Mouse (Mus musculus) spleen, adult 18-20 months (tissue): ENCODE results near the gene Usp12.
A peak's percentile ranks its signal among the peaks of the same experiment; 100 is the strongest.

ENCODE experiments used
- DNase-seq, 2 experiments: peaks; one replicate each; pipeline ENCODE4 v3.0.0; 2022; ENCODE audit warnings: mixed read lengths in 2 of 2

Gene Usp12

DNA sequence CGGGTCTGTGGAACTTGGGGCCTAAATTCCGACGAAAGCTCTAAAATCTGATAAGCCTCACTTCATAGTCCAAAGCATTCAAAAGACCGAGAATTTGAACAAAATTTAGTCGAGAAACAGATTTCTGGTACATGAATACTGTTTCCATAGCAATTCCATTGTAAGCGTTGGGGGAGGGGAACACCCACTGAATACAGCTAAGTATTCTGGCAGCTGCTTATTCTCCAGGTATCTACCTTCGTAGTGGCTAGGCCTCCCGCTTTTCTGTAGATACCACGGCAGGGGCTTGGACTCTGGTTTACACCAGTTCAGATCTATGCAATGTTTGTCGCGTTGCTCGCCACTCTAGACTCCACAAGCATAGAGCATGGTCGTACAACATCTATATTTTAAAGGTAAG lies 922 bp upstream of the Usp12 start:
- DNase-seq, result no peak

DNA sequence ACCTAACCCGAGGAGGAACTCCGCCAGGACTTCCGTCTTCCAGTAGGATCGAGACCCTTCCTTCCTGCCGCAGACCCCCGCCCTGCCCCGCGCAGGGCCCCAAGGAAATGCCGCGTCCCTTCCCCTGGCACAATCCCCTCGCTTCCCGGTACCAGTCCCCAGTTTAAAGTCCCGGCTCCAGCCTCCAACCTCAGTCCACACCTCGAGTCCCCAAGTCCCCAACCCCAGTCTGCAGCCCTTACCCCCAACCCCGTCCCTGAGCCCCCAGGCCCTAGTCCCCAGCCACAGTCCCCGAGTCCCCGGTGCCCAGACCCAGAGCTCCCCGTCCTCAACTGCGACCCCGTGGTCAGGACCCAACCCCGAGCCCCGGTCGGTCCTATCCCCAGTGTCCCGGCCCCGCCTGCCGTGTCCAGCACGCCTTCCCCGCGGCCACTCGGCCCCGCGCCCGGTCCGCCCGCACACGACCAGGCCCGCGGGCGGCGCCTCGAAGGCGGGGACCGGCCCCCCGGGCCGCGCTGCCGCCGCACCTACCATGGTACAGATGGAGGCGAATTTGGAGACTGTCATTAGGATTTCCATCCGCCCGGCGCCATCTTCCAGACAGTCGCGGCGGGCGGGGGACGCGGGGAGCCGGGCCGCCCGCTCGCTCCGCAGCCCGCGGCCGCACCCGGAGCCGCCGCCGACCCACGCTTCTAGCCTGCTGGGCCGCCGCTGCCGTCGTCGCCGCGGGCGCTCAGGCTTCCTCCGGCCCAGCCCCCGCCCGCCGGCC lies 538 bp downstream of the Usp12 start:
- DNase-seq, result no peak

DNA sequence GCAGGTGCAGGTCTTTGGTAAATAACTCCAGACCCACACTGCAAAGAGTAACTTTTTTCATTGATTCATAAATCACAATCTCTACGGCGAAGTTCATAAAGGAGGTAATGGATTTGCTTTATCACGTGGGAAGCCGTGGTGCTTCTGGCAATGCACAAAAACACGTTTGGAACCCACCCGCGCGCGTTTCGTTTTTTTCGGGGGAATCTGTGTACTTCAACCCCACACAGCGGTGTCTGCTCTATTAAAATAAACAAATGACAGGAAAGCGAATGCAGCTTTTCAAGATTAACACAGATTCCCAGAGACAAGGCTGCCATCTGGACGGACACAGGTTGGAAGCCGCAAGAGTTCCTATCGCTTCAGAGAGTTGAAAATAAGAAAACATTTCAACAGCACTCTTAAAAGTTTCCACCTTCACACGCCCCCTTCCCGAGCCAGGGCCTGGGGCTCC lies 1.1 kb downstream of the Usp12 start:
- no peak for DNase-seq

DNA sequence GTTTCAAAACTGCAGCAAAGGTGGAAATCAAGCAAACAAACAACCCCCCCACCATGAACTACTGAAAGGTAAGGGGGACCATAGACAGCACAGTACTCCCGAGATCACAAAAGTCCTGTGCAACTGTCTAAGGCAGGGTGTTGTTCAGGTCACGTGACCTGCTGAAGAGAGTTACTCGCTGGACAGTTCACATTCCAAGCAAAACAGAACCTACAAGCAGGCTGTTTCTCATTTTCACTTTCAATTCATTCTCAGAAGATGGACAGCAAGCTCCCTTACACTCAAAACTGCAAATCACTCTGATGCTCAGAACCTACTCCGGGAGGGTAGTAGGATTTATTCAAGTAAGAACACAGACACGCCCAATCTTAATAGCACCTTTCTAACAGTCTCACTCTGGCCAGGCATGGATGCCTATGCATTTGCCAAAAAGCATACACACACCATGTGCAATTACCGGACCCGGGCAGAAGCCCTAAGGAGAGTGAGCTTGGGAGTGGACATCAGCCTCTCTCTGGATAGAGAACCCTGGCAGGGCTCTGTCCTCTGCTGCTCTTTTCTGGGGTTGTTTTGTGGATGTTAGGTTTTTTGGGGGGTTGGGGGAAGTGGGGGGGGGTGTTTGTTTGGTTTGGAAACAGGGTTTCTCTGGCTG lies 2.5 kb downstream of the Usp12 start:
- no peak for DNase-seq

DNA sequence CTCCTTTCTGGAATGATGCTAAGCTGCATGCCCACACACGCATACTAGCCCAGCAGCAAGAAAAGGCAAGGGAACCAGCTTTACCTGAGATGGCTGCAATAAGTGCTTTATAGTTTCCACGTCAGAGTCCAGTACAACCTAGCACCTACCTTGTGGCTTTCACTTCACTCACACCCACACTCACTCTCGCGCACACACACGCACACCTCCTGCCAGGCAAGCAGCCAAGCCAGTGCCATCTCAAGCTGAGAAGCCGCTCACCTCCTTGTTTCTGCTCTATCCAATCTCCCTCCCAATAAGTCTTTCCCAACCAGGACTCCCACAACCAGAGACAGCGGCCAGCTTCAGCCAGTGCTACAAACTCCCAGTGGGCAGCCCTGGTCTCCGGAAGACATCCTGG lies 3.9 kb downstream of the Usp12 start:
- DNase-seq, result no peak

DNA sequence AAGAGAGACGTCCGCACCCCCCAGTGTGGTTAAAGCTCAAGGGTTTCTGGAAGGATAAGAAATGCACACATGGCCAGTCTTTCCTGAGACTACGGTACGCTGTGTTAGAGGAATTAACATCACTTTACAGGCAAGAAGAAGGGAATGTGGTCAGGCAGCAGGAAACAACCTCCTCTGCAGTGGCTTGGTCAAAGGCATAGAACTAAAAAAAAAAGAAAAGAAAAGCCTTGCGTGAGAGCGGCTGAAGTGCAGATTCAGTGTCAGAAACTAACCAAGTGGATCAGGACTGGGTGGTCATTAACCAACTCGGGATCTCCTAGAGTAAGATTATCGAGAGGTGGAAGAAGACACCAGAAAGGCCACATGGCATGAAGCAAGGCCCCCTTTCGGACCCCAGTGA lies 5.4 kb downstream of the Usp12 start:
- no peak for DNase-seq

DNA sequence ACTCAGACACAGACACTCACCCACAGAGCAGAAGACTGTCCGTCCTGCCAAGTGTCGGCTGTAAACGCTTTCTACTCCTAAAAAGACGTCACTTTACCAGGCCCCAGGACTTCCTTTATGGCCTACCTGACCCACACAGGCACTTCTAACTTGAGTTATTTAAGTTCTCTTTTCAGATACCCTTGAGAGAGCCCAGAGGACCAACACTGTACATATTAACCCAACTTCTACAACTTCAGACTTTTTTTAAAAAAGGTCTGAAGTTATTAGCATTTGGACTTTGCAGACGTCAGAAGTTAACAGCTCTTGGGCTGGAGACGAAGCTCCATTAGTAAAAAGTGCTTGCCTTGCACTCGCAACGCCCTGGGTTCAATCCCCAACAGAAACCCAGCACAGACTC lies 8.7 kb downstream of the Usp12 start:
- no peak for DNase-seq

DNA sequence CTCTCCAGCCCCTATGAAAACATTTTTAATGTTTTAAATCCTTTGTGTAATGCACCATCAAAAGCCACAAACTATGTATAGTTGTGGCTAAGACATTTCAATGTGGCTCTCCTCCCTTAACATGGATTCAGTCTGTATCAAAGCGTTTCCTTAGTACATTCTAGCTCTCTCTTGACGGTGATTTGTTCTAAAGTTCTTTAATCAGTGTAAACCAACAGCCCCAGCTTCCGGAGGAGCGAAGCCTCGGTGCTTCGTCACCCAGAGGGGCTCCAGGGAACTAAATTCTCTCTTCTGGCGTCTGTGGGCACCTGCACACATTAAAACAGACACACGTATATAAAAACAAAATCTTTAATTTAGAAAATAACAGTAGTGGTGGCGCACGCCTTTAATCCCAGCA lies 10.9 kb downstream of the Usp12 start:
- DNase-seq, result no peak

DNA sequence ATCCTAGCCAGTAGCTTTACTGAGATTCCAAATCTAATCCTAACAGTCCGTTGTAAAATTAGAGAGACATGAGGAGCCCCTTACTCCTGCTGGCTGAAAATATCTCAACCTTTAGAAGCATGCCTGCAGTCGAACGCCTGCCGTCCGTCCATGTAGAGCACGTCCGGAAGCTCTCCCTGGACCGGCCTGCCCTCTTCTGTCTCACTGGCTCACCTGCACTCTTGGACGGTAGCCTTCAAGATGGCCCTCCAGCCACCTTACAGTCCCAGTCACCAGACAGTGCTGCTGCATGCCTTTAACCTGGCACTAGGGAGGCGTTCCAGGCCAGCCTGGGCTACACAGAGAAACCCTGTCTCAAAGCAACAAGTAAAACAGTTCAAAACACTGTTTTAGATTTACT lies 11.5 kb downstream of the Usp12 start:
- no peak for DNase-seq

DNA sequence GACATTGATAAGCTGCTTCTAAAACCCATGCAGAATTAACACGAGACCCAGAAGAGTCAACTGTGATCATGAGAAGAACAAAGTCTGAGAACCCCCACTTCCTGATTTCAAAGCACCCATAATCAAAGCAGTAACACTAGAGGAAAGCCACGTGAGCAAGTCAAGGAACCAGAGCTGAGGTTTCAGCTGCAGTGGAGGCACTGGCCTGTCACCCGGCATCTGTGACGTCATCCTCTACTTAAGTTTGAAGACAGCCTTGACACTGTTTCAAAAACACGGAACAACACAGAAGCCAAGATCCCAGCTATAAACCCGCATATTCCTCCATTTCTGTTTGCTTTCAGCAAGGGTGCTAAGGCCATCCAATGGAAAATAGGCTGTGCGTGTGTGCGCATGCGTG lies 13.1 kb downstream of the Usp12 start:
- peak; percentile 38 to 60 for DNase-seq

DNA sequence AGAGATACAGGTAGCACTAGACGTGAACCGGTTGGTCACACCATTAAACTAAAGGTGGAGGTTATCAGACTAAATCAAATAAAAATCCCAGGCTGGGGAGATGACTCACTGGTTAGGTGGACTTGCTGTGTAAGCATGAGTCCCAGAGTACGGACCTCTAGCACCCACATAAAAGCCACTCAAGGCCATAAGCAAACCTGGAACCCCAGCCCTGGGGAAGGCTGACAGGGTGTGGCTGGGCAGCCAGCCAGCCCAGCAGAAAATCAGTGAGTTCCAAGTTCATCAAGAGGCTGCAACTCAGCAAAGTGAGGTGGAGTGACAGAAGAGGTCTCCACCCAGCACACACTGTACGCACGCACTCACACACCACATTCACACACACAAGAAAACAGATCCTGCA lies 14.9 kb downstream of the Usp12 start:
- no peak for DNase-seq

DNA sequence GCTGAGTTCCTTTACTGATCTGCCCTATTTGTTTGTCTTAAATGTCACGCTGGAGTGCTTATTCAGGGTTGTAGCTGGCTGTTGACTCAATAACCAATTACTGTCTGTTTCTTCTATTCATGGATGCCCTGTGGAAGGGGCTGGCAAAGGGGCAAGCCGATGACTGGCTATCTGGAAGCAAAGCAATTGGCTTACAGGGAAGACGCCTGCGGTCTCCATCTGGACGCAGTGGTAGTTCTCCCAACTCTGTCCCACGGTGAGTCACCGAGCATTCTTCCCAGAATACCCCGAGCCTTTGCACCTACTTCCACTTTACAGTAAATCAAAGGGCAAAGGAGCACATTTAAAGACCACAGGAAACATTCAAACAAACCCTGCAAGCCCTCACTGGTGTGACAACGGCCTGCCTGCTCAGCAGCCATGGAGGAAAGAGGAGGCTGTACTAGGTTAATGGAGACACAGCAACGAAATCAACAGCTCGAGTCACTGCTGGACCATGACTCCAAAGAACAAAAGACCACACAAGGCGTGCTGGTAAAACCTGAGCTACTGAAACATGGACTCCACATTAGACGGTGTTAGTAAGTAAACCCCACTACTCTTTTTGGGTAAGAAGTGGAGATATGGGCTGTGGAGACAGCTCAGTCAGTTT lies 17.7 kb downstream of the Usp12 start:
- no peak for DNase-seq

DNA sequence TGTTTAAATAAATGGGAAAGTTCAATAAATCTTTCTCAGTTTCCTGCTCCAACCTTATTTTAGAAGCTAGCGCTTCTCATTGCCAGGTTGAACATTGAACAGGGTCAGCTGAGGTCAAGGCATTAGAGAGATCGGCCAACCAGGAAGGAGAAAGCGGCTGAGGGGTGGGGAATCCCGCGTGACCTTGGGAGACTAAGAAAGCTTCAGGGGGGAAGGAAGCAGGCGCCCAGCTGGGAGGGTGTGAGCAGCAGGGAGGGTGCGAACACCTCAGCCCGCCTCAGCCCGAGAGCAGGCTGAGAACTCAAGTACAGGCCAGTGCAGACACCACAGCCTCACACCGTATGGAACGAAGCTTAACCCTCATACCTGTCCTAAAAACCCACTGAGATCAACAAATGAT lies 22.8 kb downstream of the Usp12 start:
- peak; percentile 30 for DNase-seq

DNA sequence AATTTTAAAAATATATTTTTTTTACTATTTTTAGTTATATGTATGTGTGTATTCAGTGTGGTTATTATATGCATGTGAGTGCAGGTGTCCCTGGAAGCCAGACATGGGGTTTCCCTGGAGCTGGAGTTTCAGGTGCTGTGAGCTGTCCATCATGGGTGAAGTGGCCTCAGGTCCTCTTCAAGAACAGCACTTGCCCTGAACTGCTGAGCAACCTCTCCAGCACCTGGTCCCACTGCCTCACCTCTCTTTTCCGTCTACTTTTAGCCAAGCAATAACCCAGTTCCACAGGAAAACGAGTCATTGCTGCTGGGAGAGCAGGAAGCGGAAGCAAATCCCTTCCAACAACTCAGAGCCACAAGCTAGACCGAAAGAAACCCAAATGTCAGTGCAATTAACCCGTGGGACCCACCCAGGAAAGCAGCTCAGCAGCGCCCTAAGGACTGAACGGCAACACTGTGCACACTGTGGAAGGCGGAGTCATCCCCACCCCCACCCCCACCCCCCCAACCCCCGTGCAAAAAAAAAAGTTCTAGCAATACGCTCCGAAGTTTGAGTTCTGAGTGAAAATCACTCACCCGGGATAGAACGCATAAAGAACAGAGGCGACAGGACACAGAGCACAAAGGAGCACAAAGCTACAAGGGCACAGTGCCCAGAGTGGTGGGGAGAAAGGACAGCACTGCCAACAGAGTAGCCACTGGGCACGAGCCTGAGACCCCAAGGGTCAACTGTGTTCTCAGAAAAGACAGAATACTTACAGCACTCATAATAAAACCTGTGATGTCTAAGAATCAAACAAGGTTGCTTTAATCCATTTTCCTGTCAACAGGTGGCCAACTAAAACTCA lies 24.6 kb downstream of the Usp12 start:
- DNase-seq, result no peak

DNA sequence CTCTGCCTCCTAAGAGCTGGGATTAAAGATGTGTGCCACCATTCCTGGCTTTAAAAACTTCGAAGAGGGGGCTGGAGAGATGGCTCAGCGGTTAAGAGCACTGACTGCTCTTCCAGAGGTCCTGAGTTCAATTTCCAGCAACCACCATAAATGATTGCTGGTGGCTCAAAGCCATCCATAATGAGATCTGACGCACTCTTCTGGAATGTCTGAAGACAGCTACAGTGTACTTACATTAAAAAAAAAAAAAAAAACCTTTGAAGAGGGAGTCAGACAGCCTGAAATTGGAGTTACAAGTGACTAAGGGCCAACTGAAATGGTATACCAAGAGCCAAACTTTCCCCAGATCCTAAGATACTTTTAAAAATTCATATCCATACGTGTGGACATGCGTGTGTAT lies 29.0 kb downstream of the Usp12 start:
- no peak for DNase-seq

DNA sequence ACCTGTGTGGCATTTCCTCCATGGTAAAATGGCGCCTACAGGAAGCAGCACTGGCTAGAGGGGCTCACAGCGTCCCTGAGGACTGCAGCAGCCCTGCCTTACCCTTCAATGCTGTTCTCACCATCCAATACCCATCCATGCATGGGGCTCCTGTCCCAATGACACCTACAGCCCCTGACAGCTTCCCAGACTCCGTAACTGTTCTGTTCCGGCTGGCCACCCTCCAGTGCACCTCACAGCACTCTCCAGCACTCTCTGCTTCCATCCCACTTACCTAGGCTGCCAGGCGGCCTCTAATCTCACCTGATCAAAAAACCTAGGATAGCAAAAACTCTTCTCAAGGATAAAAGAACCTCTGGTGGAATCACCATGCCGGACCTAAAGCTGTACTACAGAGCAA lies 35.6 kb downstream of the Usp12 start:
- DNase-seq, result no peak

DNA sequence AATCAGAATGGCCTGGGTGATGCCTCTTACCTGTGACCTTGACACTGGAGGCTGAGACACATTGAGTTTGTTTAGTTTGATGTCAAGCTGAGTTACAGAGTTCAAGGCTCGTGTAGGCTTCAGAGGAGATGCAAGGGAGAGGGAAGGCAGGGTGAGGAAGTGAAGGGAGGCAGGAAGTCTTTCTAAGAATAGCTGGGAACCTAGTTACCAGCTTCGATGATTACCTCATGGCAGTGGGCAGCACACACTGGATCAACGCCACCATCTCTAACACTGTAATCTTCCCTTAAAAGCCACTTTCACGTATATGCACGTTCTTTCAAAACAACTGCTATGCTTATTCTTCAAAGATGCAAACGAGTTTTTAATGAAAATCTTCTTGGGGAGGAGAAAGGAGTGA lies 36.9 kb downstream of the Usp12 start:
- DNase-seq, result no peak

DNA sequence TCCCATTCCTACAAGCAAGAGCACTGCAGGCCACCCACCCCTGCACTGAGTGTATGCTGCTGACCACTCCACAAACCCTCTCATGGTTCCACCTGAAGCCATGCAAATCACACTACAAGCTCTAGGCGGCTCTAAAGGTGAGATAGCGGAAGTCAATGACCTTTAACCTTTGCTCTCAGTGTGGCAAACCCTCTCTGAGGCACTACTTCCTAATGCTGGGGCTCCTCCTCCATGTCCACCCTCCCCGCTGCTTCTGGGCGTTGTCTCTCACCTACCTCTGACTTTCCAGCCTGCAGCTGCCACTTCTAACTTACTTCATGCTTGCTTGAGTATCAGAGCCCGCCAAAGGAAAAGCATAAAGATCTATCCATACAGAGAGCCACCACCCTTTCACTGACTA lies 37.5 kb downstream of the Usp12 start:
- no peak for DNase-seq

DNA sequence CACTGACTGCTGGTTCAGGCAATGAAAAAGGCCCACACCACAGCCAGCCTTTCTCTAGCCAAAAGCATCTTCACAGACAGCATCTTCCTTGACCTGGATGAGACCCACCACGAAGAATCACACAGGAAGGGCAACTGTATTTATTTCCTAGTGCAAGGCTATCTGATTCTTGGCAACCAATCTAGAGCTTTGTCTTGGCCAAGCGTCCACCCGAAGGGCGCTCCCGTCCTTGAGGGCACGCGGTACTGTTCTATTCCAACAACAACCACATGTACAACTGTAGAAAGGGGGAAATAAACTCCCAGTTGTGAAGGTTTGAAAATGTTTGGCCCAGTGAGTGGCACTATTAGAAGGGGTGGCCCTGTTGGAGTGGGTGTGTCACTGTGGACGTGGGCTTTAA lies 41.6 kb downstream of the Usp12 start:
- DNase-seq, result no peak

DNA sequence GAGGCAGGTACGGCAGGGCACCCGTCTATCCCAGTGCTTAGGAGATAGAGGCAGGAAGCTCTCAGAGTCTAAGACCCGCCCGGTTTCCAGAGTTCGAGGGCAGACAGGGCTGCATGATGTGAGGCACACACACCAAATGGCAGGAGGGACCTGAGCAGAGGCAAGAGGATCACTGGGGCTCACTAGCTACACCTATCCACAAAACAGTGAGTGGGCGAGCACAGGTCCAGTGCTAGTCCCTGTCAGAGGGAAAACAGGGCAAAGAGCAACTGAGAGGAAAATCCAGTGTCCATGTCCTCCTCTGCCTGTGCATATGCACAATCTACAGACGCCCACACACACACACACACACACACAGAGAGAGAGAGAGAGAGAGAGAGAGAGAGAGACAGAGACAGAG lies 43.8 kb downstream of the Usp12 start:
- no peak for DNase-seq

DNA sequence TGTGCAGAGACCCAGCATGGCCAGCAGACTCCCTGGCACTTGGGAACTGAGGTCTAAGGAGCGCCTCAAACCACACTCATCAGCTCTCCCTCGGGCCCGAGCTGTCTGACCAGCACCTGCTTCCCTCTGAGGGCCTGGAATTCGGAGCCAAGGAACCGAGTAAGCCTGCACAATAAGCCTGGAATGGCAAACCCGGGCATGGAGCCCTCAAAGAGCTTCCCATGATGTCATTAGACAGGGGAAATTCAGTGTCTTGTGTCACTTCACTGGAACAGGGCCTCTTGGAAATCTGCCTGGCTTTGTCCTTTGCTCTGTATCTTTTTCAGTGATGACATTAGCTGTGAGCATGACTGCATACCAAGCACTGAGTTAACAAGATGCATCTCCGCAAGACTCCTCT lies 44.5 kb downstream of the Usp12 start:
- DNase-seq, result no peak

DNA sequence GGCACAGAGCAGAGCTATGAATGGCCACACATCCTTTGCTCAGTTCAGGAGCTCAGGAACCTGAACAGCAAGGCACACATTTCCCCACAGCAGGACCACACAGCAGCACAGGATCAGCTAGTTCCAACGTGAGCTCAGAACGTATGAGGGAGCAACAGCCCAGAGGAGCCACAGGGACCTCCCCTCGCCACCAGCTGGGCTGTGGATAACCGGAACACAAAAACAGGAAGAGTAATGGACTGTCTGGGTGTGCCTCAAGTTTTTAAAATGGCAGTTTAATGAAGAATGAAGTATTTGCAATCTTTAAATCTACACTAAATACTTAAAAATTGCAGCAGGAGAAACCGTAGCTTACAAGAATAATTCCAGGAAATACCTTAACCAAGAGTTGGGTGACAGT lies 44.9 kb downstream of the Usp12 start:
- DNase-seq, result no peak

DNA sequence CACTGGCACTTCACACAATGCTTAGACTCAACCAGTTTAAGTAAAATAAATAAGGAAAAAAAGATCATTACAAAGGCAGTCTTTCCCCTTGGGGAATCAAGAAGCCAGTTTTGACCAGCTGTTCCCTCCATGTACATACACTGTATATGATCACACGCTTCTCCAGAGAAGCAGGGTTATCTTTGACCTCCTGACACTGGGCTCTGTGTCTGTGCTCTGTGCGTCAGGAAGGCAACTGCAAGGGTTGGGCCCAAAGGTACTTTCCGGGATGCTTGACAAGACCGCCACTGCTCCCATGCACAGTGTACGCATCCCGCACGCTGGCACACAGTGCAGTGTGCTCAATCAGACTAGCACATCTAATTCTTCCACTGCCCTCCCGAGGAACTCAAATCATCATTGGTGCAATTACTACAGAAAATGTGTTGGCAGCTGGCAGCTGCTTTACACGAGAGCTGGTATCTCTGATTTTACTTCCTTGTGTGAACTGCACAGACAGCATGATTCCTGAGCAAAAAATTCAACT lies 57.8 kb downstream of the Usp12 start:
- DNase-seq, result no peak
